Mouse (Mus musculus) ZHBTc4 (cell line): ENCODE data around the gene Hoxb8.

Source experiments
- DNase-seq: peaks from one replicate; pipeline ENCODE4 v3.0.0-alpha.2; 2011; ENCODE audit warnings: low read depth, low spot score

The Hoxb8 gene

DNA sequence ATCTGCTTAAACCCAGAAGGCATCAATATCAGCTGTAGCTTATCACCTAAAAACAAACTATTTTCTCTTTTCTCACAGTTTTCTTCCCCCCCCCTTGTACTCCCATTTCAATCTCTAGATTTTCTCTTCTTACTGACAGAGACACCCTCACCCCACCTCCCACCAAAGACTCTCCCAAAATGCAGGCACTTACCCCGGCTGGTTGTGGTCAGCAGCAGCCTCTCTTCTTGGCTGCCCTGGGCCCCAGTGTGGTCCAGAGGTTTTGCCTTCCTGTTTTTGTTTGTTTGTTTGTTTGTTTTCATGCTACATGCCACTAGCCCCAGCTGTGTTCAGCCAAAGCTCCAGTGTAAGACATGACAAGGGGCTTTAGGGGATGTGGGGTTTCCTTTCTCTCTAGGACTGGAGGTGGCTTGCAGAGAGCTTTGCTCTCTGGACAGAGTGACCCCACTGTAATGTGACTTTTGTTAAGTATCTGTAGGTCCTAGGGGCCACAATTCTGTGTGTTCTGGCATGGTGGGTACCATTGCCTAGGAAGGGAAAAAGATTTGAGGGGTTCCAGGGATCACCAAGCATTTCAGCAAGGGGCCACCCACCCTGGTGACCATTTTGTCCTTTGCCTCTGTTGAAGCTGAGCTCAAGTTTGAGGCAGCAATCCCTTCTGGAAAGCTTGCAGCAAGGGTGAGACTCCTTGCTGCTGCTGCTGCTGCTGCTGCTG lies 13.5 kb upstream of the Hoxb8 start:
- DNase-seq = no peak

DNA sequence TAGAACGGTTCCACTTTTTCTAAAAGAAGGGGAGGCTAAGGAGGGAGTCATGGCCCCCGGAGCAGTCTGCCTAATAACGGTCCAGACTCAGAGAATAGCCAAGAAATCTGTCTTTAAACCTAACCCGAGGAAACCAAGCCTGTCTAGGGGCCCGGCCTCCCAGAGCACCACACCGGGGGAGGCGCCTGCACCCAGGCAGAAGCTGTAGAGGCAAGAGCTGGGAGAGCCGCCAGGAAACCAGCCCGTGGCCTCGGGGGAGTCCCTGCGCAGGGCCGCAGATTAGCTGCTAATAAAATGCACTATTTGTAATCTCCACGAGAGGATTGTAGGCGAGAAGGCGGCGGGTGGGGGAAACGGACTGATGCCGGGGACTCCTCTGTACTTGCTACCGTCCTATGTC lies 11.8 kb upstream of the Hoxb8 start:
- DNase-seq = no peak

DNA sequence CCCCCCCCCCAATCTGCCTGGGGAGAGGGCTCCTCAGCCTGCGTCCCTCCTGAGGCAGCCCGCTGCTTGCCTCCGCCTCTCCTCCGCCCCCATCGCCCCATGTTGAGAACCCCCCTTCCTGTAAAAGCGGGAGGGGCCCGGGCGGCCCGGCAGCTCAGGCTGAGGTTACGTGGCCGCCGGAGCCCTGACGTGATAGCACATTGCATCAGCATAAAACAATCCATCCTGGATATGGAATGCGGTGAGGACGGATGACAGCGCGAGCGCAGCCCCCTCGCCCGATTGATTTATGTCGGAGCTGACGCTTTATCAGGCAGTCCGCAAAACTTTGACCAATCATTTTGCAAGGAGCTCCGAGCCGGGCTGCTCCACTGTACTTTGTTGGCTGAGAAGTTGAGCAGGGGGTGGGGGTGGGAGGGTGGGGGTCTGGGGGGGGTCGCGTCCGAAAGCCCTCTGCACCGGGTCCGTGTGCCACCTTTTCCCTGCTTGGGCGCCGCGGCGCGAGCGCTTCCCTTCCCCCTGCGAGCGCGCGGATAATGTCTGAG lies 10.6 kb upstream of the Hoxb8 start, which contains the start of gene Hoxb9:
TSS of gene Hoxb9 (plus strand) at position 462 of the 545 bp plus-strand sequence.
- peak; percentile 55 for DNase-seq

DNA sequence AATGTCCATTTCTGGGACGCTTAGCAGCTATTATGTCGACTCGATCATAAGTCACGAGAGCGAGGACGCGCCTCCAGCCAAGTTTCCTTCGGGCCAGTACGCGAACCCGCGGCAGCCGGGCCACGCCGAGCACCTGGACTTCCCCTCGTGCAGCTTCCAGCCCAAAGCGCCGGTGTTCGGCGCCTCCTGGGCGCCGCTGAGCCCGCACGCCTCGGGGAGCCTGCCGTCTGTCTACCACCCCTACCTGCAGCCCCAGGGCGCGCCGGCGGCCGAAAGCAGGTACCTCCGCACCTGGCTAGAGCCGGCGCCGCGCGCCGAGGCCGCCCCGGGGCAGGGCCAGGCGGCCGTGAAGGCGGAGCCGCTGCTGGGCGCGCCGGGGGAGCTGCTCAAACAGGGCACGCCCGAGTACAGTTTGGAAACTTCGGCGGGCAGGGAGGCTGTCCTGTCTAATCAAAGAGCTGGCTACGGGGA lies 10.1 kb upstream of the Hoxb8 start:
- DNase-seq = peak; percentile 85

DNA sequence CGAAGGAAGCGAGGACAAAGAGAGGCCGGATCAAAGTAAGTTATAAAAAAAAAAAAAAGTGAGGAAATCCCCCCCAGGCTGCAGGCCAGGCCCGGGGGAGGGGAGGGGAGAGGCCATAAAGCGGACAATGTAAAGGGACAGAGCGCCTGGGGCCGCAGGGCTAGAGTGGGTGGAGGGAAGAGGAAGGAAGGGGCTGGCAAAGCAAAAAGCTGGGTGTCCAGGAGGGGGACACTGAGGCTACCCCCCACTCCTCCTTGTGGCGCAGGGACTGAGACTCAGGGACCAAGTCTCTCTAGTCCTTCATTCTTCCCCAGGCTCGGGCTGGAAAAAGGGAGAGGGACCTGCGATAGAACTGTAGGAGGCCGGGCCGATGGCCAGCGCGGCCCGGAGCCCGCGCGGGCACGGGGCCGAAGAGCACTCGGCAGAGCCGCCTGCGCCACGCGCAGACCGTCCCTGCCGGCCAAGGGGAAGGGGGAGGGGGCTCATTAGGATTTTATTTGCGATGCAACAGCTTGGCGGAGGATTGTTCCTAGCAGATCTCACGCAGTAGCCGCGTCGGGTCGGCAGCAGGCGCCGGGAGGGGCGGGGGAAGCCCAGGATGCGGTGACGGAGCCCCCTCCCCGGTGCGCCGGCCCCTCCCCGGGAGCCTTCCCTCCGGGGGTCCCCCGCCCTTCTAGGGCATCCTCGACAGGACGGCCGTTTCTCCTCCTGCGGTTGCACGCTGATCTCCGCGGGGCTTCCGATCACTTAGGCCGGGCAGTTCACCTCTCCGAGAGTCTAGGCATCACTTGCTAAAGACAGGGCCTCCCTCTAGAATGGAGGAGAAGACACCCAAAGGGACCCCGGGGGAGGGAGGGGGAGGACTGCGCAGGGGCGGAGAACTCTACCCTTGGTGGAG lies 9.4 kb upstream of the Hoxb8 start:
- DNase-seq = peak; percentile 66

DNA sequence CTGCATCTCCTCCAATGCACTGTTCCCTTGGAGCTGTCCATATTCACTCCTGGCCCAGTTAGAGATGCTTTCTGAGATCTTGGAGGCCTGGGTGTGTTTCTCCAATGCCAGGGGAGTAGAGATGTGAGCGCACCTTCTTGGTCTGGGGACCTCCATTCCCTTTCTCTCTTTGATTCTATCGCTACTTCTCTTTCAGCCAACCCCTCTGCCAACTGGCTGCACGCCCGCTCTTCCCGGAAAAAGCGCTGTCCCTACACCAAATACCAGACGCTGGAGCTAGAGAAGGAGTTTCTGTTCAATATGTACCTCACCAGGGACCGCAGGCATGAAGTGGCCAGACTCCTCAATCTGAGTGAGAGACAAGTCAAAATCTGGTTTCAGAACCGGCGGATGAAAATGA lies 7.3 kb upstream of the Hoxb8 start:
- no peak for DNase-seq

DNA sequence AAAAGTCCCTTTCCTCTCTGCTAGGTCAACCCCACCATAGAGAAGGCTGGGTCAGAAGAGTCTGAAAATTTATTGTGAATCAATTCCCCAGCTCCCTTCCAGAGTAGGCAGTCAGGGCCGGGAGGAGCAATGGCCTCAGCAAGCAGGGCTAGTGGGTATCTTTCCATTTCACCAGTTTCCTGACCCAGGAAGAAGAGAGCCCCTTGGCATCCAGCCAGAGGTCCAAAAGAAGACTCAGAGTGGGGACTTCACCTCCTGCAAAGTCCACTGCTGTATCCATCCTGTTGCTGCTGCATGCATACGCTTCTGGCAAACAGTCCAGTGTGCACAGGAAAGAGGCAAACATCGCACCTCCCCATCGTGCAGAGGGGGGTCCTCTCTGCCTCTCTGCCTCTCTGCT lies 5.8 kb upstream of the Hoxb8 start:
- no peak for DNase-seq

DNA sequence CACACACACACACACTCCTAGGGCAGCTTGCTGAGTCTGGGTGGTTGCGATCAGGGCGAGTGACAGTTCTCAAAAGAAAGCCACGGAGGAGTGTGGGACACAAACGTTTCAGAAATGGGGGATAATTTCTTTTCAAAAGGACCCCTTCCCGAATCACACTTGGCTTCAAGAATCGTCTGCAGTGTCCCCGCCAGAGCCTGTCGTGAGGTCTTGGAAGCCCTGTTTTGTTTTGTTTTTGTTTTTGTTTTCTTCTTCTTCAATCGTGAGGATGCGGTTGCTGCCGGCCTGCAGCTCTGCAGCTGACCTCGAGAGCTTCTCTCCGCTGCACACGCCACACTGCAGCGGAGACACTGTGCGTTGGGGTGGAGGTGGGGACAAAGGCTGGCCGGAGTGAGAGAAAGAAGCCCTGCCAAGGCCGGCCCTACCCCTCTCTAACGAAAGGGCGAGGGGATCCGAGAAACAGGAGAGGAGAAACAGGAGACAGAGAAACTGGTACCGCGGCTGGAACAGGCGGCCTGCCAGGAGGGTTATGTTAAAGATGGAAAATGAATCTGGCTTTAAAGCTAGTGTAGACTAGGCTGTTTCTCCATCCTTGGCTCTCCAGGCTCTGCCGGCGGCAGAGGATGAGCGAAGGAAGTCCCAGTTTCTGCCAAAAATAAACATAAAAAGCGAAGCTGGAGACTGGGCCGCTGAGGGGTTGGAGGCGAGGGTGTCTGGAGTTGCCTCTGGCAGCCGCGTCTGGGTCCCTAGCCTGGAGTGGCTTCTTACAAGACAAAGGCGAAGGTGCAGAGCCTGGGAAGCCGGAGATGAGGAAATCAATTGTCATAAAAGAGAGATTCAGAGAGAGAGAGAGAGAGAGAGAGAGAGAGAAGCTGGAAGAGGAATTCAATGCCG lies 4.3 kb upstream of the Hoxb8 start:
- DNase-seq = no peak

DNA sequence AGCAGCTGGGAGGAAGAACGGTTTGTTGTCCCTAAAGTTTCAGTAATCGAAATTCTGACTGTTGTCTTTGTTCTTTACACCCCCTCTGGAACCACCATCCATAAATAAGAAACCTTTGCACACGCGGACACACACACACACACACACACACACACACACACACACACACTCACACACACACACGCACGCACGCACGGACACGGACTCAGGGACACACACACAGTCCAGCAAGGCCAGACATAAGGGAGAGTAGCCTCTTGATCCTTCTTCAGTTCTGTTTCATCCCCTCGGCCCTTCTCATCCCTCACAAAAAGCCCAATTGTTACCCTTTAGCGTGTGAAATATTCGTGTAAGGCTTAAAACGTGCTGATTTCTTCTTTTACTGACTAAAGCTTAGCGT lies 3.4 kb upstream of the Hoxb8 start:
- no peak for DNase-seq

DNA sequence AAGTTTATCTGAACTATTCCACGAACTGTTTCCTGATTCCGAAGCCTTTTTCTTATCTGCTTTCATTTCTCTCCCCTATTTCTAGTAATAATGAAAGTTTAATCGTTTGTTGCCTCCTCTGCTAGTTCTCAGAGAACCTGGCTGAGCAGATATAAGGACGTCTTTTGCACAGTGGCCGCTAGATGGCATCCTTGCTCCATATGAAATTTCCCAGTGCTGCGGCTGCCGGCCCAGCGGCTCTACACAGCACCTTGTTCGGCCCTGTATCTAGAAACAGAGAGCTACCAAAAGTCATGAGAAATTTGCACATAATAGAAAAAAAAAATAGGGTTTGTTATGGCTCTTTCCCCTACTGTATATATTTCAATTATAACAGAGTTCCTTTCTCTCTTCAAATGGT lies 2.9 kb upstream of the Hoxb8 start:
- peak; percentile 90 for DNase-seq

DNA sequence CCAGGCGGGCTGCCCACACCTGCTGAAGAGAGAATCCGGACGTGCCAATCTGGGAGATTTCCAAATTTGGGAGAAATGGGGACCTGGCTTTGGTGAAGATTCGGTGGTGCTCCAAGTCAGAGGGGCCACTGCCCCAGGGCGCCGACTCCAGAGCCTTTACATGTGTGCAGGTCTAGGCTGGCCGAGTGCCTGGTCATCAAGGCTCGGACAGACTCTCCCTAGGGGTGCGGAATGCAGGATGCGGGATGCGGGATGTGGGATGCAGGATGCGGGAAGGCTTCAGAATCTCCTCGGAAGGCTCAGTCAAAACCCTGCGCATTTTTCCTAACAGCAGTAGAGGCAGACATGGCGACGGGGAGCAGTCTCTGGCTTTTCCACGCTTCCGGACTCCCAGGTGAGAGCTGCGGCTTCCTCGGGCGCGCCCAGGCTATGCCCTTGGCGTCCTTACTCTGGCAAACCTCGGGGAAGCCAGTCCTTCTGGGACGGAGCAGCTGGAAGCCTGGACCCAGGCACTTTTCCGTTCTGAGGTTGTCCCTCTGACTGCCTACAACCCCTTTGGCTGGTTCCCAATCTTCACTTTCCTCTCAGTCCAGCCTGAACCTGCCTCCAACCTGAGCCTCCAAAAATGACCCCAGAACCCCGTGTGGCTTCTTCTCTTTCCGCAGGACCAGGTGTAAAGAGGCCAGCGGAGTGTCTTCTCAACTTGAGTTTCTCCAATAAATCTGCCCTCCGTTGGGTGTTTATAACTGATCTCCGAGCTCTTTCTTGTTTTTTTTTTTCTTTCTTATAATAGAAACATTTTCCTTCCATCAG lies 2.1 kb upstream of the Hoxb8 start:
- DNase-seq = no peak

DNA sequence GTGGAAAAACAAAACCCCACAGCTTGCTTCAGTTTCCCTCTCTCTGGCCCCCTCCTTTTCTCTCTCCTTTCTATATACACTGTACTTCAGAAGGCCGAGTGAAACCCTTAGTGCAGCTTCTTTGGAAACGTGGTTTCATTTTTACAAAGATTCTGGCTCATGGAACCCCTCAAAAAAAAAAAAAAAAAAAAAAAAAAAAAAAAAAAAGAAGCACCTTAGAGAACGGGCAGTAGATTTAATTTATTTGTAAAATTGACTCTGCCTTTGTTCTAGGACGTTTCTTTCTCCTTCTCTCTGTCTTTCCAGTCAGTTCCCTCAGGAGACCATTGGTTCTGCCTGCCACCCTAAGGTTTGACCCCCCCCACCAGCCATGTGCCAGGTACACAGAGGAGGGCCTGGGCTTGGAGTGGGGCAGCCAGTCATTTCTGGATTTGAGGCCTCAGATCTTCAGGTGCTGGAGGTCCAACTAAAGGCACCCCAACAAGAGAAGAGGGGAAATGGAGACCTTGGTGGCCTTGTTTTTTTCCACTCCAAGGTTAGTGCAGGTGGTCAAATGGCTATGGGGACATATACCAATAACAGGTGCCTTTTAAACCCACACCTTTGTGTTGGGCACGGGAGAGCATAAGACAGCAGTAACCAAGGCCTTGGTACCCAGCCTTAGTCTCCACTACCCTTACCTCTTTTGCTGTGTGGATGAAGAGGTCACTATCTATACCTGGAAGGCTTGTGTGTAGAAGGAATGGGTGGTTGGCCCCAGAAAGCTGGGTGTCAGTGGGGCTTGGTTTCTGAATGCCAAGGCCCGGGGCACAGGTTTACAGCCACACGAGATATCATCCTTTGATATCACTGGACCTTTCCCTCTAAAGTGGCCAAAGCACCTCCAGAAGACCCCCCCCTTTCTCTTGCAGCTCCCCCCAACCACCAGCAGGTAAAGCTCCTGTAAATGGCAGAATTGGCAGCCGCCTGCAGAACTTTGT lies 1.0 kb upstream of the Hoxb8 start:
- no peak for DNase-seq

DNA sequence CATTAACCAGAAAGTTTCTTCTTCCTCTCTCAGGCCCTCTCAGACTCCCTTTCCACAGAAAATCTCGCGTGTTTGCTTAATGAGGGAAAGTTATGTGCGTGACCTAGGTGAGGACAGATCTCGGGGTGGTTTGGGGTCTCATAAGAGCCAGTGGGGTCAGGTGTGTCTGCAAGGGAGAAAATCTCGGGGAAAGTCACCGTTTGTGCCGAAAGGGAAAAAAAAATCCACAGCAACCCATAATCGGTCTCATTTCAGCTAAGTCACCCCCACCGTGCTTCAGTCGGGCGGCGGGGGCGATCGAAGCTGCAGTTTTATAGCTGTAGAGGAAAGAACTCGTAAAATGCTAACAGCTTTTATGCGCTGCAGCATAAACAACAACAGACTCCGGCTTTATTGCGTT lies 309 bp upstream of the Hoxb8 start:
- no peak for DNase-seq

DNA sequence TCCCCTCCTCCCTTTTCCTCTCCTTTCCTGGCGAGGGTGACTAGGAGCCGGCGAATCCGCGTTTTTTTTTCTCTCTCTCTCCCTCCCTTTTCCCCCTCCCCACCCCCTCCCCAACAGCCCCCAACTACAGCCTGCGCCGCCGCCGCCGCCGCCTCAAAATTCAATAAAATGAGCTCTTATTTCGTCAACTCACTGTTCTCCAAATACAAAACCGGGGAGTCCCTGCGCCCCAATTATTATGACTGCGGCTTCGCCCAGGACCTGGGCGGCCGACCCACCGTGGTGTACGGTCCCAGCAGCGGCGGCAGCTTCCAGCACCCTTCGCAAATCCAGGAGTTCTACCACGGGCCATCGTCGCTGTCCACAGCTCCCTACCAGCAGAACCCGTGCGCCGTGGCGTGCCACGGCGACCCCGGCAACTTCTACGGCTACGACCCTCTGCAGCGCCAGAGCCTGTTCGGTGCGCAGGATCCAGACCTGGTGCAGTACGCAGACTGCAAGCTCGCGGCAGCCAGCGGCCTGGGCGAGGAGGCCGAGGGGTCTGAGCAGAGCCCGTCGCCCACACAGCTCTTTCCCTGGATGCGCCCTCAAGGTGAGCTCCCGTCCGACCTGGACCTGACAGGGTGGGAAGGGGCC lies 1.2 kb downstream of the Hoxb8 start:
- DNase-seq = peak; percentile 81

DNA sequence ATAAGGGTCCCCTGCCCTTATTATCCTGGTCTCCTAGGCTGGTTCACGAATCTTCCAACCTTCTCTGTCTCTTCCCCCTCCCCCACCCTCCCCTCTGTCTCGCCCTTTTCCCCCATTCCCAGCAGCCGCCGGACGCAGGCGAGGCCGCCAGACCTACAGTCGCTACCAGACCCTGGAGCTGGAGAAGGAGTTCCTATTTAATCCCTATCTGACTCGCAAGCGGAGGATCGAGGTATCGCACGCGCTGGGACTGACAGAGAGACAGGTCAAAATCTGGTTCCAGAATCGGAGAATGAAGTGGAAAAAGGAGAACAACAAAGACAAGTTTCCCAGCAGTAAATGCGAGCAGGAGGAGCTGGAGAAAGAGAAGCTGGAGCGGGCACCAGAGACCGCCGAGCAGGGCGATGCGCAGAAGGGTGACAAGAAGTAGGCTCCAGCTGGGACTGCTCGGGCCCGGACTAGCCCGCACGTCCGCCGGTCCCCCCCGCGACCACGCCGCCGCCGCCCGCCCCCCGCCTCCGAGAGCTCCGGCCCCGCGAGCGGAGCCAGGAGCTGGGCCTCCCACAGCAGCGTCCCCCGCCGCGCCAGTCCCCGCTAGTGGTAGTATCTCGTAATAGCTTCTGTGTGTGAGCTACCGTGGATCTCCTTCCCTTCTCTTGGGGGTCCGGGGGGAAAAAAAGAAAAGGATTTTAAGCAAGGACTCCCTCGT lies 2.5 kb downstream of the Hoxb8 start:
- DNase-seq = peak; percentile 79

DNA sequence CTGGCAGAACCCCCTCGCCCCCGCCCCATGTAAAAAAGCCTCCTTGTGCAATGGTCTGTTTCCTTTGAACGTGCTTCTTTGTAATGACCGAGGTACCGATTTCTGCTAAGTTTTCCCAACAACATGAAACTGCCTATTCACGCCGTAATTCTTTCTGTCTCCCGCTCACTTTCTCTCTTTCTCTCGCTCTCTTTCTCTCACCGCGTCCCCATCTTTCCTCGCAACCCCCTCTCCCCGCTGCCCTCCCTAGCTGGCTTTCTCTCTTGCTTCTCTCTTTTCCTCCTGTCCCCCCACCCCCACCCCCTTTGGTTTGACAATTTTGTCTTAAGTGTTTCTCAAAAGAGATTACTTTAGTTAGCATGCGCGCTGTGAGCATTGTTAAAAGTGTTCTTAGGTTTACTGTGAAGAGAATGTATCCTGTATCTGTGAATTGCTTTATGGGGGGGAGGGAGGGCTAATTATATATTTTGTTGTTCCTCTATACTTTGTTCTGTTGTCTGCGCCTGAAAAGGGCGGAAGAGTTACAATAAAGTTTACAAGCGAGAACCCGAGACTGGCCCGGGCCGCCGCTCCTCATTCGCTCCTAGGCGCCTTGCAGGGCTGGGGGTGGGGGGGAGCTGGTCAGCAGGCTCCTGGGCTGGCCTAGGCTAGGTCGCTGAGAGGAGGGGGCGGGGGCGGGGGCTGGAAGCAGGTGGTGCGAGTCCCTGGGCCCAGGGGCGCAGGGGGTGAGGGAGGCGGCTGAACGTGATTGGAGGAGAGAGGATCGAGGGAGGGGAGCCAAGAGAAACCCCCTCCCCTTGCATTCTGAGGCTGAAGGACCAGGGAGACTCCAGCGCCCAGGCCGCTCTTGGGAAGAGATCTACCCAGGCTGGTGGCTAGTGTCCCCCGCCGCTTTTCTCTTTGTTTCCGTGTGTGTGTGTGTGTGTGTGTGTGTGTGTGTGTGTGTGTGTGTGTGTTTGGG lies 3.3 kb downstream of the Hoxb8 start:
- peak; percentile 56 for DNase-seq
